Mouse (Mus musculus) limb, embryonic 12.5 days (tissue): ENCODE results near the gene Trhr2. TPM values are rescaled to one million over a fixed set of nuclear protein-coding genes. Genes with fewer than 3 reads are reported as not detected.
"Not testable (repeated sequence)": the region's sequence is repeated elsewhere in the genome, so short reads cannot be mapped to it uniquely, and the experiment has no call there.

Experiments used
- ATAC-seq: fragments of 200-750 bp; cut with Nextera tagmentation; 2 replicates; pipeline ENCODE4 v1.8.0; 2017; ENCODE audit warnings: low read depth, moderate TSS enrichment; ENCODE audit not compliant: insufficient number of reproducible peaks, insufficient read depth, low FRiP score, low TSS enrichment
- H3K27ac ChIP-seq: fragments of 300-500 bp; sonication (generic); 2 replicates; pipeline ENCODE4 v1.5.1; 2016; ENCODE audit warnings: mild to moderate bottlenecking, moderate library complexity
- H3K27me3 ChIP-seq: fragments of 300-500 bp; sonication (generic); 2 replicates; pipeline ENCODE4 v1.6.1; 2016; ENCODE audit warnings: mild to moderate bottlenecking, moderate library complexity
- H3K36me3 ChIP-seq: fragments of 300-500 bp; sonication (generic); 2 replicates; pipeline ENCODE4 v1.6.1; 2016; ENCODE audit warnings: mild to moderate bottlenecking, moderate library complexity
- H3K4me1 ChIP-seq: fragments of 300-500 bp; sonication (generic); replicated peaks from 2 replicates; pipeline ENCODE4 v1.6.1; 2016
- H3K4me2 ChIP-seq: fragments of 300-500 bp; sonication (generic); 2 replicates; pipeline ENCODE4 v1.6.1; 2016; ENCODE audit warnings: mild to moderate bottlenecking, moderate library complexity
- H3K4me3 ChIP-seq: fragments of 300-500 bp; sonication (generic); replicated peaks from 2 replicates; pipeline ENCODE4 v1.5.1; 2016; ENCODE audit warnings: mild to moderate bottlenecking
- H3K9ac ChIP-seq: fragments of 300-500 bp; sonication (generic); replicated peaks from 2 replicates; pipeline ENCODE4 v1.6.1; 2016; ENCODE audit warnings: mild to moderate bottlenecking, moderate library complexity
- H3K9me3 ChIP-seq: fragments of 300-500 bp; sonication (generic); 2 replicates; pipeline ENCODE4 v1.6.1; 2016; ENCODE audit warnings: mild to moderate bottlenecking, moderate library complexity
- whole genome bisulfite sequencing: fragments of 180-500 bp; shearing (Covaris S2); methylation state at CpG from one replicate; pipeline ENCODE4 v1.1.7; 2016; 5-methylcytosine and 5-hydroxymethylcytosine counted together
- polyA plus RNA-seq: library from polyadenylated mRNA; unstranded; fragments of >200 nt; fragmentation: Nextera tagmentation; extraction: Ambion mirVana; gene quantifications from 2 replicates; pipeline ENCODE4 v1.2.1, GENCODE M21; 2016

The Trhr2 gene
- polyA plus RNA-seq, 1 experiment from 2014 or later = not detected

- Histone ChIP-seq H3K27me3 (peaks cover 32% of the 10 kb centered on the region), H3K36me3 (no peaks in the 10 kb centered on the region), H3K9me3 (no peaks in the 10 kb centered on the region), H3K4me3 (no peak overlapping the region), H3K4me2 (no peak overlapping the region), H3K9ac (no peak overlapping the region), H3K4me1 (no peaks in the 10 kb centered on the region), H3K27ac (0 out of 2 replicates have a peak overlapping the region, but pooled peaks have one; percentile 7)
- 79% methylated on average over 22 of the region's 22 CpGs for WGBS
- no peak for ATAC-seq
These were observed 30.9 kb downstream of the Trhr2 start for GRCm38 (mm10) chr8:122329553-122330239.

- Histone ChIP-seq H3K4me3 (no peak overlapping the region), H3K4me1 (0 out of 2 replicates have a peak, but pooled peaks cover 5% of the 10 kb centered on the region), H3K9ac (no peak overlapping the region), H3K27ac (no peak overlapping the region), H3K36me3 (no peaks in the 10 kb centered on the region), H3K4me2 (no peak overlapping the region), H3K9me3 (no peaks in the 10 kb centered on the region), H3K27me3 (peaks cover 26% of the 10 kb centered on the region)
- 68% methylated on average over 5 of the region's 8 CpGs for WGBS
- ATAC-seq = no peak
These were observed 31.5 kb downstream of the Trhr2 start for GRCm38 (mm10) chr8:122329072-122329471.

- Histone ChIP-seq H3K36me3 (no peaks in the 10 kb centered on the region), H3K4me3 (no peak overlapping the region), H3K9me3 (no peaks in the 10 kb centered on the region), H3K9ac (no peak overlapping the region), H3K4me2 (no peak overlapping the region), H3K27ac (no peak overlapping the region), H3K27me3 (peaks cover 31% of the 10 kb centered on the region; the same call in 1 of the 2 replicates), H3K4me1 (0 out of 2 replicates have a peak, but pooled peaks cover 9% of the 10 kb centered on the region)
- WGBS = 24% methylated on average over 14 of the region's 14 CpGs
- no peak for ATAC-seq
These were observed 34.4 kb downstream of the Trhr2 start for GRCm38 (mm10) chr8:122326114-122326542.

GRCm38 (mm10) chr8:122325196-122325595 is 35.4 kb downstream of the Trhr2 start:
- H3K27me3 ChIP-seq = peaks cover 30% of the 10 kb centered on the region; the same call in 1 of the 2 replicates
- no peaks in the 10 kb centered on the region for H3K36me3 ChIP-seq
- H3K9ac ChIP-seq = no peak overlapping the region
- ATAC-seq = no peak
- no peak overlapping the region for H3K27ac ChIP-seq
- WGBS = 89% methylated on average over 2 of the region's 2 CpGs
- no peak overlapping the region for H3K4me3 ChIP-seq
- H3K4me1 ChIP-seq = 0 out of 2 replicates have a peak, but pooled peaks cover 12% of the 10 kb centered on the region
- no peaks in the 10 kb centered on the region for H3K9me3 ChIP-seq
- no peak overlapping the region for H3K4me2 ChIP-seq

- H3K9ac ChIP-seq, ATAC-seq, H3K36me3 ChIP-seq, H3K27ac ChIP-seq, H3K4me2 ChIP-seq, H3K9me3 ChIP-seq, H3K4me3 ChIP-seq: not testable (repeated sequence)
- H3K4me1 ChIP-seq = 0 out of 2 replicates have a peak, but pooled peaks cover 12% of the 10 kb centered on the region
- WGBS = 10% methylated on average over 13 of the region's 13 CpGs
- peaks cover 30% of the 10 kb centered on the region; the same call in 1 of the 2 replicates for H3K27me3 ChIP-seq
These were observed 36.6 kb downstream of the Trhr2 start for GRCm38 (mm10) chr8:122323951-122324402.

- peaks cover 30% of the 10 kb centered on the region; the same call in 1 of the 2 replicates for H3K27me3 ChIP-seq
- no peak overlapping the region for H3K27ac ChIP-seq
These were observed 37.8 kb downstream of the Trhr2 start for GRCm38 (mm10) chr8:122322792-122323191.

GRCm38 (mm10) chr8:122322126-122322525 is 38.4 kb downstream of the Trhr2 start:
- no peak for ATAC-seq
- no peak overlapping the region for H3K4me2 ChIP-seq

More at GRCm38 (mm10) chr8:122322792-122323191, 37.8 kb downstream of the Trhr2 start:
- H3K36me3 ChIP-seq = no peaks in the 10 kb centered on the region
- no peak overlapping the region for H3K4me2 ChIP-seq
- WGBS = 33% methylated on average over 11 of the region's 11 CpGs
- no peak overlapping the region for H3K4me3 ChIP-seq
- H3K4me1 ChIP-seq = 0 out of 2 replicates have a peak, but pooled peaks cover 18% of the 10 kb centered on the region
- no peak overlapping the region for H3K9ac ChIP-seq
- no peaks in the 10 kb centered on the region for H3K9me3 ChIP-seq
- no peak for ATAC-seq

GRCm38 (mm10) chr8:122321455-122321921 is 39.1 kb downstream of the Trhr2 start:
- Histone ChIP-seq H3K9ac (no peak overlapping the region), H3K4me1 (0 out of 2 replicates have a peak, but pooled peaks cover 18% of the 10 kb centered on the region), H3K4me2 (no peak overlapping the region), H3K9me3 (no peaks in the 10 kb centered on the region), H3K27me3 (peaks cover 28% of the 10 kb centered on the region), H3K4me3 (no peak overlapping the region), H3K27ac (no peak overlapping the region), H3K36me3 (no peaks in the 10 kb centered on the region)
- no peak for ATAC-seq
- WGBS = 68% methylated on average over 10 of the region's 10 CpGs

More at GRCm38 (mm10) chr8:122322126-122322525, 38.4 kb downstream of the Trhr2 start:
- 0 out of 2 replicates have a peak, but pooled peaks cover 18% of the 10 kb centered on the region for H3K4me1 ChIP-seq
- WGBS = 82% methylated on average over 7 of the region's 7 CpGs
- no peak overlapping the region for H3K4me3 ChIP-seq
- peaks cover 30% of the 10 kb centered on the region for H3K27me3 ChIP-seq
- no peak overlapping the region for H3K9ac ChIP-seq
- no peaks in the 10 kb centered on the region for H3K9me3 ChIP-seq
- H3K36me3 ChIP-seq = no peaks in the 10 kb centered on the region
- H3K27ac ChIP-seq = no peak overlapping the region

- Histone ChIP-seq H3K27ac (no peak overlapping the region), H3K36me3 (no peaks in the 10 kb centered on the region), H3K4me1 (0 out of 2 replicates have a peak, but pooled peaks cover 18% of the 10 kb centered on the region), H3K9ac (no peak overlapping the region), H3K4me2 (no peak overlapping the region), H3K4me3 (no peak overlapping the region), H3K9me3 (no peaks in the 10 kb centered on the region), H3K27me3 (peaks cover 22% of the 10 kb centered on the region)
- ATAC-seq = no peak
- 30% methylated on average over 3 of the region's 3 CpGs for WGBS
These were observed 40.0 kb downstream of the Trhr2 start for GRCm38 (mm10) chr8:122320541-122320940.

- Histone ChIP-seq H3K9ac (no peak overlapping the region), H3K4me1 (0 out of 2 replicates have a peak, but pooled peaks cover 21% of the 10 kb centered on the region), H3K4me2 (no peak overlapping the region), H3K4me3 (no peak overlapping the region), H3K27ac (no peak overlapping the region), H3K36me3 (no peaks in the 10 kb centered on the region), H3K9me3 (no peaks in the 10 kb centered on the region), H3K27me3 (peaks cover 15% of the 10 kb centered on the region)
- whole genome bisulfite sequencing = 69% methylated on average over 7 of the region's 7 CpGs
- ATAC-seq = no peak
These were observed 40.9 kb downstream of the Trhr2 start for GRCm38 (mm10) chr8:122319708-122320075.

GRCm38 (mm10) chr8:122319045-122319707 is 41.4 kb downstream of the Trhr2 start:
- Histone ChIP-seq H3K36me3 (no peaks in the 10 kb centered on the region), H3K9me3 (no peaks in the 10 kb centered on the region), H3K4me2 (no peak overlapping the region), H3K27ac (no peak overlapping the region), H3K27me3 (peaks cover 15% of the 10 kb centered on the region), H3K9ac (no peak overlapping the region), H3K4me1 (0 out of 2 replicates have a peak, but pooled peaks cover 19% of the 10 kb centered on the region), H3K4me3 (no peak overlapping the region)
- WGBS = 81% methylated on average over 11 of the region's 11 CpGs
- no peak for ATAC-seq
